Mouse (Mus musculus): ENCODE data around the gene Zfp981.
"Not testable (repeated sequence)": the region's sequence is repeated elsewhere in the genome, so short reads cannot be mapped to it uniquely, and the experiment has no call there.

DNA sequence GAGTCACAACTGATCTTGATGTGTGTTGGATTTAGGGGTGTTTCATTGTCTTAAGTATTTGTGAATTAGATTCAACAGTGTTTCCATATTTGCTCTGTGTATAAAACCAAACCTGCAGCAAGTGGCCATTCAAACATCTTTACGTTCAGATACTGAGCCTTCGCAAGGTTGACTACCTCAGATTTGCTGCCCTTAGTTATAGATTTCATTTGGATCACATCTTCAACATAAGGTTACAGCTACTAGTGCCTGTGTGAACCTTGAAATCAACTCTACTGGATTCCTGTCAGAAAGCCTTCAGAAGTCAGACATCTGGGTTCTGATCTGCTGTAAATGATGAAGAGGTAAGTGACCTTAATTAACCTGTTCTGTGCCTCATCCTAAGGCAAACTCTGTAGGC is 25.6 kb upstream of the Zfp981 start:
- TF ChIP-seq ZNF384 (IDR thresholded peaks at IDR 0.05; ENCODE audit: low read depth, low read length); ZC3H11A (IDR thresholded peaks at IDR 0.05; ENCODE audit: borderline replicate concordance, low read depth, low read length); CHD2 (IDR thresholded peaks at IDR 0.05; ENCODE audit: low read depth, low read length): not testable (repeated sequence)
